Mouse (Mus musculus) midbrain, embryonic 16.5 days (tissue): ENCODE results near the gene Cc2d1a. TPM values are rescaled to one million over a fixed set of nuclear protein-coding genes. Genes with fewer than 3 reads are reported as not detected.
A peak's percentile ranks its signal among the peaks of the same experiment; 100 is the strongest.

ENCODE experiments used
- ATAC-seq: fragments of 200-750 bp; cut with Nextera tagmentation; 2 replicates; pipeline ENCODE4 v1.8.0; 2017; ENCODE audit warnings: moderate TSS enrichment
- H3K27ac ChIP-seq: fragments of 300-500 bp; sonication (generic); 2 replicates; pipeline ENCODE4 v1.5.1; 2014; ENCODE audit warnings: mild to moderate bottlenecking, low read length, mixed read lengths
- H3K27me3 ChIP-seq: fragments of 300-500 bp; sonication (generic); 2 replicates; pipeline ENCODE4 v1.6.1; 2014; ENCODE audit warnings: low read depth, low read length, mixed read lengths; ENCODE audit not compliant: control insufficient read depth, insufficient read depth
- H3K36me3 ChIP-seq: fragments of 300-500 bp; sonication (generic); 2 replicates; pipeline ENCODE4 v1.6.1; 2014; ENCODE audit warnings: mild to moderate bottlenecking, low read length, moderate library complexity, mixed read lengths; ENCODE audit not compliant: control insufficient read depth, insufficient read depth
- H3K4me1 ChIP-seq: fragments of 300-500 bp; sonication (generic); 2 replicates; pipeline ENCODE4 v1.6.1; 2014; ENCODE audit warnings: mild to moderate bottlenecking, low read length, mixed read lengths; ENCODE audit not compliant: control insufficient read depth, insufficient read depth
- H3K4me2 ChIP-seq: fragments of 300-500 bp; sonication (generic); 2 replicates; pipeline ENCODE4 v1.6.1; 2014; ENCODE audit warnings: mild to moderate bottlenecking, low read length, mixed read lengths
- H3K4me3 ChIP-seq: fragments of 300-500 bp; sonication (generic); 2 replicates; pipeline ENCODE4 v1.5.1; 2014; ENCODE audit warnings: low read depth, mild to moderate bottlenecking, low read length, moderate library complexity, mixed read lengths
- H3K9ac ChIP-seq: fragments of 300-500 bp; sonication (generic); 2 replicates; pipeline ENCODE4 v1.6.1; 2014; ENCODE audit warnings: low read depth, low read length, mixed read lengths
- H3K9me3 ChIP-seq: fragments of 300-500 bp; sonication (generic); replicated peaks from 2 replicates; pipeline ENCODE4 v1.6.1; 2014; ENCODE audit warnings: mild to moderate bottlenecking, low read length, mixed read lengths; ENCODE audit not compliant: control insufficient read depth, poor library complexity, severe bottlenecking
- WGBS: fragments of 180-500 bp; shearing (Covaris S2); extraction: QIAGEN DNeasy Blood & Tissue Kit; methylation state at CpG from one replicate; pipeline ENCODE4 v1.1.7; 2014; 5-methylcytosine and 5-hydroxymethylcytosine counted together
- microRNA counts: library from miRNA; unstranded; fragments of <30 nt; microRNA quantifications from one replicate; lab custom pipeline; 2016
- microRNA-seq: library from miRNA; unstranded; fragments of <30 nt; microRNA quantifications from one replicate; pipeline ENCODE4, GENCODE M21; 2017
- polyA plus RNA-seq: library from polyadenylated mRNA; unstranded; fragments of >200 nt; fragmentation: Nextera tagmentation; extraction: Ambion mirVana; gene quantifications from 2 replicates; pipeline ENCODE4 v1.2.1, GENCODE M21; 2015

Cc2d1a gene
- polyA plus RNA-seq, 1 experiment from 2014 or later: 64.8 TPM

GRCm38 (mm10) chr8:84084341-84085115 is 63.2 kb downstream of the Cc2d1a start:
- H3K4me2 ChIP-seq: no peak overlapping the region
- no peak overlapping the region for H3K4me3 ChIP-seq
- peak overlapping the region; percentile 30; the same call in 1 of the 2 replicates for H3K9ac ChIP-seq
- H3K9me3 ChIP-seq: no peaks in the 10 kb centered on the region
- H3K4me1 ChIP-seq: no peaks in the 10 kb centered on the region; the same call in 1 of the 2 replicates
- peaks cover 50% of the 10 kb centered on the region for H3K36me3 ChIP-seq
- 35% methylated on average over 40 of the region's 42 CpGs for WGBS
- H3K27ac ChIP-seq: no peak overlapping the region
- no peak for ATAC-seq
- H3K27me3 ChIP-seq: no peaks in the 10 kb centered on the region

GRCm38 (mm10) chr8:84083829-84084241 is 63.9 kb downstream of the Cc2d1a start:
- no peaks in the 10 kb centered on the region for H3K27me3 ChIP-seq
- H3K4me2 ChIP-seq: no peak overlapping the region
- ATAC-seq: 0 out of 2 replicates have a peak, but pooled peaks have one; percentile 19
- no peak overlapping the region for H3K4me3 ChIP-seq
- H3K9me3 ChIP-seq: no peaks in the 10 kb centered on the region
- 14% methylated on average over 8 of the region's 8 CpGs for WGBS
- H3K9ac ChIP-seq: no peak overlapping the region
- no peaks in the 10 kb centered on the region; the same call in 1 of the 2 replicates for H3K4me1 ChIP-seq
- no peak overlapping the region for H3K27ac ChIP-seq
- H3K36me3 ChIP-seq: peaks cover 50% of the 10 kb centered on the region

MicroRNAs within 50 kb of the gene (microRNA counts, 519-probe panel; counts per million panel counts)
- microRNA mmu-miR-181c (lab: Ali Mortazavi, UCI): 2,438 counts per million, percentile 73 among the panel's probes with 10 or more counts
- microRNA mmu-miR-709 (lab: Ali Mortazavi, UCI): 1,838 counts per million, percentile 39 among the panel's probes with 10 or more counts

Small RNA genes lying within 50 kb of the gene (microRNA-seq; reads per million reads assigned to microRNA genes)
- not detected for gene Gm25110
- gene Mir181c: 17,705 reads per million, percentile 98 among the genes with 10 or more reads in this experiment
- 7,667 reads per million, percentile 95 among the genes with 10 or more reads in this experiment for gene Mir181d
- gene Mir709: not detected

Other genes starting within 250 kb of the Cc2d1a start
- 54.8 and 59.8 TPM in 2 replicates for gene Adgrl1, start 247.8 kb downstream of the Cc2d1a start, polyA plus RNA-seq
- gene Gm10644, start 192.7 kb downstream of the Cc2d1a start, polyA plus RNA-seq: 0.58 and 0.69 TPM in 2 replicates
- gene Asf1b, start 192.4 kb downstream of the Cc2d1a start, polyA plus RNA-seq: 6.1 and 6.7 TPM in 2 replicates
- 225 and 231 TPM in 2 replicates for gene Prkaca, start 174.9 kb downstream of the Cc2d1a start, polyA plus RNA-seq
- 5.4 and 6.3 TPM in 2 replicates for gene Samd1, start 150.3 kb downstream of the Cc2d1a start, polyA plus RNA-seq
- gene 1700067K01Rik, start 146.4 kb downstream of the Cc2d1a start, polyA plus RNA-seq: 1.1 and 1.3 TPM in 2 replicates
- 0.28 and 0.30 TPM in 2 replicates for gene 2210011C24Rik, start 135.8 kb downstream of the Cc2d1a start, polyA plus RNA-seq
- 2.8 and 4.7 TPM in 2 replicates for gene Palm3, start 126.5 kb downstream of the Cc2d1a start, polyA plus RNA-seq
- gene Il27ra, start 105.3 kb downstream of the Cc2d1a start, polyA plus RNA-seq: 0.26 and 0.47 TPM in 2 replicates
- gene Rln3, start 102.9 kb downstream of the Cc2d1a start, polyA plus RNA-seq: 0.72 and 1.9 TPM in 2 replicates
- gene Gm10643, start 82.8 kb downstream of the Cc2d1a start, polyA plus RNA-seq: 1.2 and 1.5 TPM in 2 replicates
- 11.3 and 11.7 TPM in 2 replicates for gene Rfx1, start 81.1 kb downstream of the Cc2d1a start, polyA plus RNA-seq
- gene Dcaf15, start 43.2 kb downstream of the Cc2d1a start, polyA plus RNA-seq: 20.6 and 24.7 TPM in 2 replicates
- 0.53 and 0.70 TPM in 2 replicates for gene Podnl1, start 21.9 kb downstream of the Cc2d1a start, polyA plus RNA-seq
- gene 4930432K21Rik, start 89 bp upstream of the Cc2d1a start, polyA plus RNA-seq: 2.1 and 2.5 TPM in 2 replicates
- gene Nanos3, start 37.3 kb upstream of the Cc2d1a start, polyA plus RNA-seq: 6.6 and 7.1 TPM in 2 replicates
- 22.4 and 26.4 TPM in 2 replicates for gene Zswim4, start 89.1 kb upstream of the Cc2d1a start, polyA plus RNA-seq
- gene D8Ertd738e, start 101.8 kb upstream of the Cc2d1a start, polyA plus RNA-seq: 229 and 244 TPM in 2 replicates
- 41.1 and 43.4 TPM in 2 replicates for gene Mri1, start 109.4 kb upstream of the Cc2d1a start, polyA plus RNA-seq
- gene Ccdc130, start 122.4 kb upstream of the Cc2d1a start, polyA plus RNA-seq: 23.0 and 25.4 TPM in 2 replicates
- gene Cacna1a, start 240.5 kb upstream of the Cc2d1a start, polyA plus RNA-seq: 19.9 and 20.0 TPM in 2 replicates